Mouse (Mus musculus) retina, adult 2 months (tissue): ENCODE results near the gene Rtn4ip1.
A peak's percentile ranks its signal among the peaks of the same experiment; 100 is the strongest.
"Not testable (repeated sequence)": the region's sequence is repeated elsewhere in the genome, so short reads cannot be mapped to it uniquely, and the experiment has no call there.

Source experiments
- DNase-seq: peaks from one replicate; pipeline ENCODE4 v3.0.0-alpha.2; 2012; ENCODE audit warnings: low read depth, low spot score

The Rtn4ip1 gene

GRCm38 (mm10) chr10:43901578-43902194 is at the start of gene Rtn4ip1, which contains the start of gene Qrsl1:
TSS of gene Rtn4ip1 (plus strand) at chr10:43901807.
TSS of gene Qrsl1 (minus strand) at chr10:43901745.
- DNase-seq: peak; percentile 86

GRCm38 (mm10) chr10:43851898-43852297 is 49.7 kb upstream of the Rtn4ip1 start:
- DNase-seq: no peak

DNA sequence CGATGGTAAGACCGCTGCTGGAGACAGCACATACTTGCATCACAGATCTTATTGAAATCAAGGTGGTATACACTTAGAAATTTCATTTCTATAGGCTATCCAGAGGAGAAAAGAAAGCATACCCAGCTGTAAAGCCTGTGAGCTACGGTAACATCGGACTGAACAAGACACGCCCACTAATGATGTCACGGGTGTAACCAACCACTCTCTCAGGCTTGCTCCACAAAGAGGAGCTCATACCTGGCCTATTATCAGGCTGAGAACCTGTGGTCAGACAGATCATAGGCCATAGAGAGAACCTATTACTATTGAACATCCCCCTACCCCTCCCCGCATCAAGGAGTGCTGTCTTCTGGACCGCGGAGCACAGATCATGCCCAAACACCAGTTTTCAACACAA is 45.7 kb upstream of the Rtn4ip1 start:
- DNase-seq: no peak

- DNase-seq: no peak
These were observed 45.3 kb upstream of the Rtn4ip1 start for GRCm38 (mm10) chr10:43856351-43856750.

- no peak for DNase-seq
These were observed 30.9 kb upstream of the Rtn4ip1 start for GRCm38 (mm10) chr10:43870752-43871151.

DNA sequence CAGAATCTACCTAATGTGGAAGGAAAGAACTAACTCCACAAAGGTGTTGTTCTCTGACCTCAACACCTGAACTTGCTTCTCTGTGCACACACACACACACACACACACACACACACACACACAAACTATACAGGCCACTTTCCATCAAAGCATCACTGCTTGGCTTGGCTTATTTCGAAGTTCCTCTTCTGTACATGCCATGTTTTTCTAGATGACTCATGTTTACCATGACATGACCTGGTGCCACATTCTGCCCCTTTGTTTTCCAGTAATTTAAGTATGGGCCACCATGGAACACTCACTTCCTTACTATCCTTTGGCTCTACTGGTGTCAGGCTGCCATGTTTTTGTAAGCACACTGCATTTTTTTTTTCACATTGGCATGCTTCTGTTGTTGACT is 30.1 kb upstream of the Rtn4ip1 start:
- DNase-seq: no peak

GRCm38 (mm10) chr10:43887676-43888075 is 13.9 kb upstream of the Rtn4ip1 start:
- no peak for DNase-seq

- no peak for DNase-seq
These were observed 12.6 kb upstream of the Rtn4ip1 start for GRCm38 (mm10) chr10:43888976-43889375.

- DNase-seq: no peak
These were observed 8.6 kb upstream of the Rtn4ip1 start for GRCm38 (mm10) chr10:43892971-43893370.

- no peak for DNase-seq
These were observed 5.5 kb upstream of the Rtn4ip1 start for GRCm38 (mm10) chr10:43896065-43896464.

- DNase-seq: no peak
These were observed 3.3 kb upstream of the Rtn4ip1 start for GRCm38 (mm10) chr10:43898276-43898675.

DNA sequence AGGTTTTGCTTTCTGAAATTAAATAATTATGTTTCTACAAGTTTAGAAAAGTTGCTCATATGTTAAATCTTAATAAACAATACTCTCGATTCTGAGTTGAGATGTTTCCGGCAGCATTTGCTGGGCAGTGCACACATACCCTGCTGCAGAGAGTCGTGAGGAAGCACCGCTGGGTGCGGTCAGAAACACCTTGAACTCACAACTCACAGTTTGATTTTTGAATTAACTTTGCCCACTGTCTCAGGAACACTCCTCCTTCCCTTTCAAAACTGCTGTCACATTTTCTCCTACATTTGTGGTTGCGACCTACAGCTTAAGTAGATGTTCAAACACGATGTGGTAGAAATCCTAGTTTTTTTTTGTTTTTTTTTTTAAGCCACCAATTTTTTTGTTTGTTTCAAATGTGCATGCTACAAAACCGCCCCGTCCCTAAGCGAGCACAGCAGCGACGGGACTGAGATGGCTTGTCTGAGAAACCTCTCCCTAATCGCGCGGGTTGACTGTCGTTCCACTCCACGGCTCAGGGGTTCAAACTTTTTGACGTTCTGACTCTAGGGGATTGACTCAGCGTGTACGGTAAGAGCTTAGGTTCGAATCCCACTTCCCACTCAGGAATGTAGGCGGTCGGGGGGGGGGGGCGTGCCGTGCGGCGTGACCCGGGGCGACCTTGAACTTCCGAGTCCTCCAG is 580 bp upstream of the Rtn4ip1 start:
- DNase-seq: no peak

- no peak for DNase-seq
These were observed 3.0 kb downstream of the Rtn4ip1 start for GRCm38 (mm10) chr10:43904569-43904968.

GRCm38 (mm10) chr10:43910032-43910872 is 8.6 kb downstream of the Rtn4ip1 start:
- no peak for DNase-seq

DNA sequence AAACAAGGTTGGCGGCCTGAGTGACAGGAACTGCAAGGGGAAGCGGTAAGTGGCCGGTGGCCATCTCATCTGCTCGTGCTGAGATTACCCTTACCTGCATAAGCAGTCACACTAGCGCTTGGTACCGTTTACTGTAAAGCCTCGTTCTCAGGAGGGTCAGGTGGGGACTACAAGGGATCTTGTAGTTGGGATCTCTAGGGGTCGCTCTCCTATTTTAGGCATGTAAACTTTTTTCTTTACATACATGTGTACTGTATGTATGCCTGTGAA is 9.2 kb downstream of the Rtn4ip1 start:
- DNase-seq: no peak

GRCm38 (mm10) chr10:43912236-43912635 is 10.6 kb downstream of the Rtn4ip1 start:
- DNase-seq: no peak

- DNase-seq: no peak
These were observed 14.6 kb downstream of the Rtn4ip1 start for GRCm38 (mm10) chr10:43916181-43916580.

GRCm38 (mm10) chr10:43916737-43917136 is 15.1 kb downstream of the Rtn4ip1 start:
- no peak for DNase-seq

- DNase-seq: peak; percentile 26
These were observed 17.3 kb downstream of the Rtn4ip1 start for GRCm38 (mm10) chr10:43918696-43919608.

GRCm38 (mm10) chr10:43923096-43923495 is 21.5 kb downstream of the Rtn4ip1 start:
- no peak for DNase-seq

DNA sequence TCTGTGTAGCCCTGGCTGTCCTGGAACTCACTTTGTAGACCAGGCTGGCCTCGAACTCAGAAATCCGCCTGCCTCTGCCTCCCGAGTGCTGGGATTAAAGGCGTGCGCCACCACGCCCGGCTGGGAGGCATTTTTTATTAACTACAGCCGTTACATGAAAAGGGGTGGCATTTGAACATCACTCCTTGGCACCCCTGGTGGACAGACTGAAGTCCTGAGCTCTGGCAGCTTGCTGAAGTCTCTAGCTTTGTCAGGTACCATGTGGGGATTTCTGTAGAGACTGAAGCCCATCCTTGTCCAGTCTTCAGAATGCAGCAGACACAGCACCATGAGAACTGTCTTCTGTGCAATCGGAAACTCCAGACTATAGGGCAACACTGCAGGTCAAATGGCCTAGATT is 24.2 kb downstream of the Rtn4ip1 start:
- not testable (repeated sequence) for DNase-seq

- DNase-seq: no peak
These were observed 26.1 kb downstream of the Rtn4ip1 start for GRCm38 (mm10) chr10:43927736-43928135.
